Mouse (Mus musculus) heart, embryonic 16.5 days (tissue): ENCODE measurements around the gene Sgsm3. TPM values are rescaled to one million over a fixed set of nuclear protein-coding genes. Genes with fewer than 3 reads are reported as not detected.

Experiments used
- ATAC-seq: fragments of 200-750 bp; cut with Nextera tagmentation; replicated peaks from 2 replicates; pipeline ENCODE4 v1.8.0; 2017; ENCODE audit warnings: moderate number of reproducible peaks; ENCODE audit not compliant: insufficient read depth, low FRiP score; ENCODE audit errors: extremely low read depth
- H3K27ac ChIP-seq: fragments of 300-500 bp; sonication (generic); 2 replicates; pipeline ENCODE4 v1.5.1; 2014; ENCODE audit warnings: mild to moderate bottlenecking, low read length, control low read depth, moderate library complexity
- H3K27me3 ChIP-seq: fragments of 300-500 bp; sonication (generic); 2 replicates; pipeline ENCODE4 v1.6.1; 2014; ENCODE audit warnings: low read length, mixed read lengths; ENCODE audit not compliant: control insufficient read depth, insufficient read depth
- H3K36me3 ChIP-seq: fragments of 300-500 bp; sonication (generic); 2 replicates; pipeline ENCODE4 v1.6.1; 2014; ENCODE audit not compliant: control insufficient read depth, insufficient read depth
- H3K4me1 ChIP-seq: fragments of 300-500 bp; sonication (generic); 2 replicates; pipeline ENCODE4 v1.6.1; 2014; ENCODE audit warnings: low read length, mixed read lengths; ENCODE audit not compliant: control insufficient read depth, insufficient read depth
- H3K4me2 ChIP-seq: fragments of 300-500 bp; sonication (generic); 2 replicates; pipeline ENCODE4 v1.6.1; 2014; ENCODE audit warnings: low read depth, mild to moderate bottlenecking, control low read depth, low read length
- H3K4me3 ChIP-seq: fragments of 300-500 bp; sonication (generic); 2 replicates; pipeline ENCODE4 v1.5.1; 2014; ENCODE audit warnings: mild to moderate bottlenecking, control low read depth, low read length
- H3K9ac ChIP-seq: fragments of 300-500 bp; sonication (generic); 2 replicates; pipeline ENCODE4 v1.6.1; 2014; ENCODE audit warnings: low read length, control low read depth
- H3K9me3 ChIP-seq: fragments of 300-500 bp; sonication (generic); replicated peaks from 2 replicates; pipeline ENCODE4 v1.6.1; 2016; ENCODE audit warnings: low read length; ENCODE audit not compliant: control insufficient read depth
- WGBS: fragments of 180-500 bp; shearing (Covaris S2); extraction: QIAGEN DNeasy Blood & Tissue Kit; methylation state at CpG from one replicate; pipeline ENCODE4 v1.1.7; 2014; 5-methylcytosine and 5-hydroxymethylcytosine counted together
- polyA plus RNA-seq: library from polyadenylated mRNA; unstranded; fragments of >200 nt; fragmentation: Nextera tagmentation; extraction: Ambion mirVana; gene quantifications from 2 replicates; pipeline ENCODE4 v1.2.1, GENCODE M21; 2015

The Sgsm3 gene
- polyA plus RNA-seq, 1 experiment from 2014 or later = 15.8 TPM

GRCm38 (mm10) chr15:80994959-80995358, 17.4 kb downstream of the Sgsm3 start:
- H3K4me2 ChIP-seq = no peak overlapping the region
- H3K27ac ChIP-seq = no peak overlapping the region
- ATAC-seq = no peak
- H3K4me3 ChIP-seq = no peak overlapping the region
- H3K27me3 ChIP-seq = no peaks in the 10 kb centered on the region
- H3K9ac ChIP-seq = no peak overlapping the region
- H3K4me1 ChIP-seq = no peaks in the 10 kb centered on the region
- WGBS = 86% methylated on average over 5 of the region's 5 CpGs
- H3K9me3 ChIP-seq = no peaks in the 10 kb centered on the region
- H3K36me3 ChIP-seq = 0 out of 2 replicates have a peak, but pooled peaks cover 2% of the 10 kb centered on the region

- H3K4me1 ChIP-seq = peaks cover 6% of the 10 kb centered on the region
- WGBS = 80% methylated on average over 6 of the region's 6 CpGs
- no peak overlapping the region for H3K9ac ChIP-seq
- H3K36me3 ChIP-seq = 0 out of 2 replicates have a peak, but pooled peaks cover 2% of the 10 kb centered on the region
- no peak overlapping the region for H3K4me2 ChIP-seq
- no peaks in the 10 kb centered on the region for H3K27me3 ChIP-seq
- no peak overlapping the region for H3K4me3 ChIP-seq
- no peaks in the 10 kb centered on the region for H3K9me3 ChIP-seq
- no peak for ATAC-seq
- no peak overlapping the region for H3K27ac ChIP-seq
Observed at GRCm38 (mm10) chr15:80996090-80996835, 18.7 kb downstream of the Sgsm3 start.

GRCm38 (mm10) chr15:80997077-80997476, 19.5 kb downstream of the Sgsm3 start:
- H3K27me3 ChIP-seq = no peaks in the 10 kb centered on the region
- 47% methylated on average over 1 of the region's 1 CpGs for WGBS
- H3K36me3 ChIP-seq = 0 out of 2 replicates have a peak, but pooled peaks cover 2% of the 10 kb centered on the region
- no peak overlapping the region for H3K9ac ChIP-seq
- H3K9me3 ChIP-seq = no peaks in the 10 kb centered on the region
- H3K4me3 ChIP-seq = no peak overlapping the region
- no peak overlapping the region for H3K4me2 ChIP-seq
- ATAC-seq = no peak
- H3K4me1 ChIP-seq = peaks cover 6% of the 10 kb centered on the region
- H3K27ac ChIP-seq = no peak overlapping the region

- no peak for ATAC-seq
- Histone ChIP-seq H3K9me3 (no peaks in the 10 kb centered on the region), H3K36me3 (peaks cover 4% of the 10 kb centered on the region; the same call in 1 of the 2 replicates), H3K4me2 (no peak overlapping the region), H3K27ac (no peak overlapping the region), H3K27me3 (no peaks in the 10 kb centered on the region), H3K4me1 (peaks cover 6% of the 10 kb centered on the region), H3K9ac (peak overlapping the region; percentile 2; the same call in 1 of the 2 replicates), H3K4me3 (no peak overlapping the region)
- WGBS = 4% methylated on average over 2 of the region's 4 CpGs
Observed at GRCm38 (mm10) chr15:81000419-81001138, 23.0 kb downstream of the Sgsm3 start.

GRCm38 (mm10) chr15:81006127-81006735, 28.7 kb downstream of the Sgsm3 start:
- H3K27me3 ChIP-seq = no peaks in the 10 kb centered on the region

GRCm38 (mm10) chr15:81007339-81007738, 29.8 kb downstream of the Sgsm3 start:
- Histone ChIP-seq H3K4me2 (no peak overlapping the region), H3K9me3 (no peaks in the 10 kb centered on the region), H3K4me1 (no peaks in the 10 kb centered on the region), H3K27ac (no peak overlapping the region), H3K4me3 (no peak overlapping the region), H3K9ac (no peak overlapping the region), H3K27me3 (no peaks in the 10 kb centered on the region), H3K36me3 (peaks cover 21% of the 10 kb centered on the region; the same call in 1 of the 2 replicates)
- ATAC-seq = no peak
- 94% methylated on average over 9 of the region's 9 CpGs for WGBS

More at GRCm38 (mm10) chr15:81006127-81006735, 28.7 kb downstream of the Sgsm3 start:
- ATAC-seq = no peak
- Histone ChIP-seq H3K27ac (no peak overlapping the region), H3K4me2 (no peak overlapping the region), H3K4me3 (no peak overlapping the region), H3K36me3 (peaks cover 18% of the 10 kb centered on the region; the same call in 1 of the 2 replicates), H3K9ac (no peak overlapping the region), H3K4me1 (no peaks in the 10 kb centered on the region), H3K9me3 (no peaks in the 10 kb centered on the region)
- 85% methylated on average over 10 of the region's 10 CpGs for WGBS

GRCm38 (mm10) chr15:81007905-81008304, 30.3 kb downstream of the Sgsm3 start:
- H3K36me3 ChIP-seq = peaks cover 23% of the 10 kb centered on the region
- 87% methylated on average over 8 of the region's 8 CpGs for WGBS

GRCm38 (mm10) chr15:81008689-81009123, 31.1 kb downstream of the Sgsm3 start:
- no peak for ATAC-seq
- WGBS = 62% methylated on average over 10 of the region's 10 CpGs
- no peaks in the 10 kb centered on the region for H3K27me3 ChIP-seq
- H3K27ac ChIP-seq = no peak overlapping the region
- H3K4me1 ChIP-seq = no peaks in the 10 kb centered on the region
- H3K4me3 ChIP-seq = no peak overlapping the region
- H3K36me3 ChIP-seq = peaks cover 24% of the 10 kb centered on the region
- no peak overlapping the region for H3K4me2 ChIP-seq
- no peaks in the 10 kb centered on the region for H3K9me3 ChIP-seq
- H3K9ac ChIP-seq = no peak overlapping the region

More at GRCm38 (mm10) chr15:81007905-81008304, 30.3 kb downstream of the Sgsm3 start:
- ATAC-seq = no peak
- no peak overlapping the region for H3K9ac ChIP-seq
- no peak overlapping the region for H3K4me3 ChIP-seq
- no peaks in the 10 kb centered on the region for H3K4me1 ChIP-seq
- H3K9me3 ChIP-seq = no peaks in the 10 kb centered on the region
- H3K4me2 ChIP-seq = no peak overlapping the region
- no peaks in the 10 kb centered on the region for H3K27me3 ChIP-seq
- H3K27ac ChIP-seq = no peak overlapping the region
